Mouse (Mus musculus): ENCODE measurements around the gene Nudt15.

The Nudt15 gene

GRCm38 (mm10) chr14:73469506-73469905, 78.5 kb downstream of the Nudt15 start:
- no peak for DNase-seq

Measured in thymus, adult 18-20 months (tissue).